Comparison of ENCODE assay signal across 8 mouse cellular contexts in the genomic region with DNA sequence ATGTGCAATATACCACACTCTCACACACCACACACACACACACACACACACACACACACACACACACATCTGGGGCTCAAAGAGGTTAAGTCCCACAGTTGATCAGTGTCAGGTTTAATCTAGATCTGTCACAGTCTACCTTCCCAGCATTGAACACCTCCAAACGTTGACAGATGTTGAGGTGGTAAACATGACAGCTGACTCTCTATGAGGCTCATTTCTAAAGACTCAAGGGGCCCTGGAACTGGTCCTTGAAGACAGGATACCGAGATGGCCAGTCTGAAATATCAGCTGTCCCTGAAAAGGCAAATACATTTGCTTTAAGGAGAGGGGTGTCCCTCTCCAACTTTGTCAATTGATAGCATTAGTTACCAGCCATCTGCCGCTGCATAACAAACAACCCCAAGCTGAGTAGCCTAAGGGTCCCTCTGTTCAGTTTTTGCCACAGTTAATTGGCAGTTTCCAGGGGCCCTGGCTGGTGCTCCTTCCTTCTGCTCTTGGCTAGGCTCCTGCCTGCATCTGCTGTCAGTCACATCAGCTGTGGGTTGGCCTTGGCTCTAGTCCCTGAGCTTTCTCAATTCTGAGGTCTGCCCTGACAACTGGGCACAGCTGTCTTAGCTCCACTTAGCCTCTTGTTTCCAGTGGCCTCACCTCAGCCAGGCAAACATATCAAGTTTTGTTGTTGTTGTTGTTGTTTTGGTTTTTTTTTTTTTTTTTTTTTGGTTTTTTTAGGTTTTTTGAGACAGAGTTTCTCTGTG.
A peak's percentile ranks its signal among the peaks of the same experiment; 100 is the strongest.
DNase-seq lines count a peak whose midpoint lies in the region; ATAC-seq lines count a peak whose summit lies in the region.

No protein-coding gene starts in this region.

- H3K4me1 ChIP-seq in forebrain, embryonic 15.5 days, result peaks cover 14% of the 10 kb centered on the region
- H3K4me1 ChIP-seq in intestine, embryonic 15.5 days (replicated peaks), result peaks cover 3% of the 10 kb centered on the region; the same call in 1 of the 2 replicates

- no peak overlapping the region for H3K4me3 ChIP-seq in forebrain, embryonic 15.5 days
- no peak overlapping the region for H3K4me3 ChIP-seq in intestine, embryonic 15.5 days (replicated peaks)

- ATAC-seq in forebrain, embryonic 15.5 days (replicated peaks), result peak; percentile 91
- ATAC-seq in intestine, embryonic 15.5 days, result no peak

- no peaks in the 10 kb centered on the region for H3K9me3 ChIP-seq in forebrain, embryonic 15.5 days
- no peaks in the 10 kb centered on the region for H3K9me3 ChIP-seq in intestine, embryonic 15.5 days

- H3K36me3 ChIP-seq in forebrain, embryonic 15.5 days, result no peaks in the 10 kb centered on the region
- H3K36me3 ChIP-seq in intestine, embryonic 15.5 days, result no peaks in the 10 kb centered on the region

- peak; percentile 28 to 38 for DNase-seq in kidney, postnatal 36 days
- no peak for DNase-seq in kidney, adult 18-20 months
- peak; percentile 87 for DNase-seq in adipocyte (ENCODE audit: low spot score)
- peak; percentile 68 for DNase-seq in lung, postnatal 25 days (ENCODE audit: low spot score)
- no peak for DNase-seq in gastrocnemius, adult 8-10 months (ENCODE audit: low spot score in 2 of 2)
- no peak for DNase-seq in spleen, adult 18-20 months

- H3K27me3 ChIP-seq in forebrain, embryonic 15.5 days, result no peaks in the 10 kb centered on the region
- no peaks in the 10 kb centered on the region for H3K27me3 ChIP-seq in intestine, embryonic 15.5 days (replicated peaks)

- H3K9ac ChIP-seq in forebrain, embryonic 15.5 days (replicated peaks), result no peak overlapping the region
- H3K9ac ChIP-seq in intestine, embryonic 15.5 days, result no peak overlapping the region

- 17% methylated on average over 3 of the region's 3 CpGs for WGBS in forebrain, embryonic 15.5 days
- 64% methylated on average over 3 of the region's 3 CpGs for WGBS in intestine, embryonic 15.5 days

- H3K27ac ChIP-seq in forebrain, embryonic 15.5 days (replicated peaks), result peak overlapping the region; percentile 46
- H3K27ac ChIP-seq in intestine, embryonic 15.5 days, result no peak overlapping the region

- H3K4me2 ChIP-seq in forebrain, embryonic 15.5 days (replicated peaks), result no peak overlapping the region
- H3K4me2 ChIP-seq in intestine, embryonic 15.5 days (replicated peaks), result no peak overlapping the region

Comparison
In these comparisons a context has a peak if more than half of its experiments do, and no peak if none do; other contexts are left out.
1. DNase-seq: peak in kidney, postnatal 36 days (2 of 2), adipocyte (single experiment) and lung, postnatal 25 days (single experiment); none in kidney, adult 18-20 months (single experiment), gastrocnemius, adult 8-10 months (0 of 2) and spleen, adult 18-20 months (0 of 2).